Mouse (Mus musculus): ENCODE measurements around the gene Rpl15. TPM values are rescaled to one million over a fixed set of nuclear protein-coding genes. Genes with fewer than 3 reads are reported as not detected.
"Not testable (repeated sequence)": the region's sequence is repeated elsewhere in the genome, so short reads cannot be mapped to it uniquely, and the experiment has no call there.

Rpl15 gene
- polyA plus RNA-seq, 1 experiment from 2014 or later, result 396 TPM

GRCm38 (mm10) chr14:18292578-18292977 is 21.4 kb upstream of the Rpl15 start:
- H3K4me1 ChIP-seq (ENCODE audit: control insufficient read depth, insufficient read depth, low read length), result 0 out of 2 replicates have a peak, but pooled peaks cover 4% of the 10 kb centered on the region
- H3K27ac ChIP-seq (ENCODE audit: low read length), result no peak overlapping the region
- no peak for ATAC-seq
- no peaks in the 10 kb centered on the region for H3K9me3 ChIP-seq (ENCODE audit: control insufficient read depth, low read length)
- no peak overlapping the region for H3K4me3 ChIP-seq (ENCODE audit: low read length)
- H3K36me3 ChIP-seq (ENCODE audit: control insufficient read depth, insufficient read depth, low read length), result no peaks in the 10 kb centered on the region
- 73% methylated on average over 3 of the region's 3 CpGs for WGBS
- H3K27me3 ChIP-seq (replicated peaks; ENCODE audit: control insufficient read depth, insufficient read depth, low read length), result no peaks in the 10 kb centered on the region
- H3K4me2 ChIP-seq (ENCODE audit: low read depth, low read length), result no peak overlapping the region
- H3K9ac ChIP-seq (ENCODE audit: low read depth, low read length), result no peak overlapping the region

DNA sequence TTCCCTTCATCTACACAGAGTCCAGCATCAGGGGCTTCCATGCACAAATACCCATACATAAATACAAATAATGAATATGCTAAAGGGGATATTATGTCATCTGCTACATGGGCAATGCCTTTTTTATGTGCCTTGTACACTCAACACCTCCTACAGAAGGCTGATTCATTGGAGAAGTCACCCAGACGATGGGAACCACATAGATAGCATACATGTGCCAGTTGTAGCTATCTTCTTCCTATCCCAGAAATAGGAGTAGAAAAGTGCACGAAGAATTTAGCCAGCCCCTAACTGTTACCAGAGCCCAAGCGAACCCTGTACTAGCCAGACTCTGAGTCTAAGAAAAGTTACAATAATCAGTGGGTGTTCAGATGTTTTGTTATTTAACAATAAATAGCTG is 20.9 kb upstream of the Rpl15 start:
- WGBS, result 85% methylated on average over 3 of the region's 3 CpGs

DNA sequence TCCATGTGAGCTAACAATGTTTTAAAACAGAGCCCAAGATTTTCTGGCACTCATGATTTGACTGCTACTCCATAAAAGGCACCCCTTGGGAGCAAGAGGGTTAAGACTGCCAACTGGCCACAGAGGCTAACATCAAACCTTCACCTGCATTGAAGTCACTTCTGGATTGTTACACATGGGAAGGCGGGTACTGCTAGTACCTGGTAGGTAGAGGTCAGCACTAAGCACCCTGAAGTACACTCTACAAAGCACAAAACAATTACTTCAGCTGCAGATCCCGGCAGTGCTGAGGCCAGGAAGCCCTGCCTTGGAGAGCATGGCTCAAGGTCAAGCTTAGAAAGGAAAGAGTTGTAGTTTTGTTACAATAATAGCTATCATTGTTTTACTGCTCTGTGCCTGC is 16.2 kb upstream of the Rpl15 start:
- WGBS, result 76% methylated on average over 2 of the region's 2 CpGs
- no peak overlapping the region for H3K9ac ChIP-seq (ENCODE audit: low read depth, low read length)
- H3K27ac ChIP-seq (ENCODE audit: low read length), result no peak overlapping the region
- peaks cover 2% of the 10 kb centered on the region; the same call in 1 of the 2 replicates for H3K36me3 ChIP-seq (ENCODE audit: control insufficient read depth, insufficient read depth, low read length)
- H3K4me3 ChIP-seq (ENCODE audit: low read length), result no peak overlapping the region
- no peaks in the 10 kb centered on the region for H3K9me3 ChIP-seq (ENCODE audit: control insufficient read depth, low read length)
- 0 out of 2 replicates have a peak, but pooled peaks cover 4% of the 10 kb centered on the region for H3K4me1 ChIP-seq (ENCODE audit: control insufficient read depth, insufficient read depth, low read length)
- ATAC-seq, result peak; percentile 58; the same call in 1 of the 2 replicates
- no peaks in the 10 kb centered on the region for H3K27me3 ChIP-seq (replicated peaks; ENCODE audit: control insufficient read depth, insufficient read depth, low read length)
- no peak overlapping the region for H3K4me2 ChIP-seq (ENCODE audit: low read depth, low read length)

More for the DNA sequence above, 20.9 kb upstream of the Rpl15 start:
- ATAC-seq, result no peak
- Histone ChIP-seq H3K4me1 (ENCODE audit: control insufficient read depth, insufficient read depth, low read length) (0 out of 2 replicates have a peak, but pooled peaks cover 4% of the 10 kb centered on the region), H3K27ac (ENCODE audit: low read length) (no peak overlapping the region), H3K4me2 (ENCODE audit: low read depth, low read length) (no peak overlapping the region), H3K4me3 (ENCODE audit: low read length) (no peak overlapping the region), H3K27me3 (replicated peaks; ENCODE audit: control insufficient read depth, insufficient read depth, low read length) (no peaks in the 10 kb centered on the region), H3K36me3 (ENCODE audit: control insufficient read depth, insufficient read depth, low read length) (no peaks in the 10 kb centered on the region), H3K9me3 (ENCODE audit: control insufficient read depth, low read length) (no peaks in the 10 kb centered on the region), H3K9ac (ENCODE audit: low read depth, low read length) (no peak overlapping the region)

- no peaks in the 10 kb centered on the region for H3K27me3 ChIP-seq (replicated peaks; ENCODE audit: control insufficient read depth, insufficient read depth, low read length)
- H3K9me3 ChIP-seq (ENCODE audit: control insufficient read depth, low read length), result no peaks in the 10 kb centered on the region
- H3K4me1 ChIP-seq (ENCODE audit: control insufficient read depth, insufficient read depth, low read length), result 0 out of 2 replicates have a peak, but pooled peaks cover 4% of the 10 kb centered on the region
- no peak overlapping the region for H3K27ac ChIP-seq (ENCODE audit: low read length)
- no peak for ATAC-seq
- peaks cover 4% of the 10 kb centered on the region for H3K36me3 ChIP-seq (ENCODE audit: control insufficient read depth, insufficient read depth, low read length)
- H3K4me3 ChIP-seq (ENCODE audit: low read length), result no peak overlapping the region
- H3K4me2 ChIP-seq (ENCODE audit: low read depth, low read length), result no peak overlapping the region
- no peak overlapping the region for H3K9ac ChIP-seq (ENCODE audit: low read depth, low read length)
- WGBS, result 86% methylated on average over 2 of the region's 2 CpGs
Observed at GRCm38 (mm10) chr14:18286441-18286840, 15.2 kb upstream of the Rpl15 start.

- H3K9me3 ChIP-seq (ENCODE audit: control insufficient read depth, low read length), result no peaks in the 10 kb centered on the region
- no peak overlapping the region for H3K4me3 ChIP-seq (ENCODE audit: low read length)
- WGBS, result 84% methylated on average over 3 of the region's 3 CpGs
- ATAC-seq, result no peak
- H3K36me3 ChIP-seq (ENCODE audit: control insufficient read depth, insufficient read depth, low read length), result peaks cover 8% of the 10 kb centered on the region
- H3K27ac ChIP-seq (ENCODE audit: low read length), result no peak overlapping the region
- H3K27me3 ChIP-seq (replicated peaks; ENCODE audit: control insufficient read depth, insufficient read depth, low read length), result no peaks in the 10 kb centered on the region
- no peak overlapping the region for H3K4me2 ChIP-seq (ENCODE audit: low read depth, low read length)
- no peak overlapping the region for H3K9ac ChIP-seq (ENCODE audit: low read depth, low read length)
- 0 out of 2 replicates have a peak, but pooled peaks cover 4% of the 10 kb centered on the region for H3K4me1 ChIP-seq (ENCODE audit: control insufficient read depth, insufficient read depth, low read length)
Observed at GRCm38 (mm10) chr14:18285476-18285875, 14.3 kb upstream of the Rpl15 start.

DNA sequence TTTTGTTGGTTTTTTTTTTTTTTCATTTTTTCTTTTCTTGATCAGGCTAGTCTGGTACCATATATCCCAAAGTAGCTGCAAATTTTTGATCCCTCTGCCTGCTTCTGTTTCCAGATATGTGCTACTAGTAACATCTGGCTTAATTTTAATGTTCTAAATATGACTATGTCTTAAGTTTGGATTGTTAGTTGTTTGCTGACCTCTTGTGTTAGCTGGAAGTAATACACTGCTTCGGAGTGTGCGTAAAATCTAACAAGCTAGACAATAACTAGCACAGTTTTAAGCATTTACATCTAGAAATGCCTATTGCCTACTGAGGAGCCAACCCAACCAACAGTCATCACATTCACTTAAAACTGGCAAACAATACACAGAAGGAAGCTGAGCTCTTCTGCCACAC is 13.4 kb upstream of the Rpl15 start:
- Histone ChIP-seq H3K4me3 (ENCODE audit: low read length) (no peak overlapping the region), H3K4me2 (ENCODE audit: low read depth, low read length) (no peak overlapping the region), H3K27me3 (replicated peaks; ENCODE audit: control insufficient read depth, insufficient read depth, low read length) (no peaks in the 10 kb centered on the region), H3K4me1 (ENCODE audit: control insufficient read depth, insufficient read depth, low read length) (0 out of 2 replicates have a peak, but pooled peaks cover 4% of the 10 kb centered on the region), H3K36me3 (ENCODE audit: control insufficient read depth, insufficient read depth, low read length) (peaks cover 8% of the 10 kb centered on the region), H3K27ac (ENCODE audit: low read length) (no peak overlapping the region), H3K9me3 (ENCODE audit: control insufficient read depth, low read length) (no peaks in the 10 kb centered on the region), H3K9ac (ENCODE audit: low read depth, low read length) (no peak overlapping the region)
- ATAC-seq, result no peak
- 73% methylated on average over 2 of the region's 2 CpGs for WGBS

- H3K9me3 ChIP-seq (ENCODE audit: control insufficient read depth, low read length), result no peaks in the 10 kb centered on the region
- 88% methylated on average over 5 of the region's 5 CpGs for whole genome bisulfite sequencing
Observed at GRCm38 (mm10) chr14:18280375-18280774, 9.2 kb upstream of the Rpl15 start.

DNA sequence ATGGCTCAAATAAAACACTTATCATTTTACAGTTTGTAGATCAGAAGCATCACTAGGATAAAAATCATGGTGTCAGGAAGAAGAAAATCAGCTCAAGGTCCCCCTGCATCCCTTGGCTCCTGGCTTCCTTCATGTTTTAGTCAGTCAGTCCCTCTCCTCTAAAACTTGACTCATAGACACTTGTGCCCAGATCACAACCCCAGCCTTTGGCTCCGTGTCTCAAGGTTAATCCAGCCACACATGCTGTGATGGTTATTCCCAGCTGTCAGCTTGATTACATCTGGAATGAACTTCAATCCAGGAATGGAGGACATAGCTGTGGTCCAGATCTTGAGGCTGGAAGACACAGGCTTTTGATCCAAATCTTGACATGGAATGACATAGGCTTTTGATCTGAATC is 3.3 kb upstream of the Rpl15 start:
- H3K9ac ChIP-seq (ENCODE audit: low read depth, low read length), result no peak overlapping the region
- 82% methylated on average over 1 of the region's 1 CpGs for WGBS
- H3K27me3 ChIP-seq (replicated peaks; ENCODE audit: control insufficient read depth, insufficient read depth, low read length), result no peaks in the 10 kb centered on the region
- H3K4me1 ChIP-seq (ENCODE audit: control insufficient read depth, insufficient read depth, low read length), result no peaks in the 10 kb centered on the region
- ATAC-seq, result no peak
- H3K36me3 ChIP-seq (ENCODE audit: control insufficient read depth, insufficient read depth, low read length), result peaks cover 5% of the 10 kb centered on the region; the same call in 1 of the 2 replicates
- H3K9me3 ChIP-seq (ENCODE audit: control insufficient read depth, low read length), result no peaks in the 10 kb centered on the region
- H3K4me2 ChIP-seq (ENCODE audit: low read depth, low read length), result no peak overlapping the region
- no peak overlapping the region for H3K27ac ChIP-seq (ENCODE audit: low read length)
- no peak overlapping the region for H3K4me3 ChIP-seq (ENCODE audit: low read length)

More at GRCm38 (mm10) chr14:18280375-18280774, 9.2 kb upstream of the Rpl15 start:
- Histone ChIP-seq H3K4me1 (ENCODE audit: control insufficient read depth, insufficient read depth, low read length) (no peaks in the 10 kb centered on the region), H3K27ac (ENCODE audit: low read length) (no peak overlapping the region), H3K27me3 (replicated peaks; ENCODE audit: control insufficient read depth, insufficient read depth, low read length) (no peaks in the 10 kb centered on the region), H3K9ac (ENCODE audit: low read depth, low read length) (no peak overlapping the region), H3K4me3 (ENCODE audit: low read length) (no peak overlapping the region), H3K4me2 (ENCODE audit: low read depth, low read length) (no peak overlapping the region), H3K36me3 (ENCODE audit: control insufficient read depth, insufficient read depth, low read length) (peaks cover 13% of the 10 kb centered on the region)
- ATAC-seq, result no peak

DNA sequence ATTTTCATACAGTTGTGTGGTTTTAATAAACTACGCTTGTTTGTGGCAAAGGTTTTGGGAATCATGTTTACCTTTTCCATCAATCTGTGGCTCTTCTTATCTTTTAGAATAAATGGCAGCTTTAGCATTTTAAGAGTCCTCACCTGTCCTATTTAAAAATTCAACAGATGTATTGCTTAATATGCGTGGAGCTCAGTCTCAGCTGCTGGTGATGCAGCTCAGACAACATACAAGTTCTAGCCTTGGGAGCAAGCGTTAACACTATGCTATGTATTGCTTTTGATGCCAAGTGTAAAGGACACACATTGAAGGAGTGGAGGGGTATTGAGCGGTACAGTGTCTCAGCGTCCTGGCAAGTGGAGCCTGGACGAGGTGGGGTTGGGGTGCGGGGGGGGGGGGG is 475 bp upstream of the Rpl15 start:
- Histone ChIP-seq H3K36me3 (ENCODE audit: control insufficient read depth, insufficient read depth, low read length) (peaks cover under 1% of the 10 kb centered on the region; the same call in 1 of the 2 replicates), H3K4me1 (ENCODE audit: control insufficient read depth, insufficient read depth, low read length) (no peaks in the 10 kb centered on the region), H3K27ac (ENCODE audit: low read length) (no peak overlapping the region), H3K4me2 (ENCODE audit: low read depth, low read length) (peak overlapping the region; percentile 80), H3K9ac (ENCODE audit: low read depth, low read length) (peak overlapping the region; percentile 79), H3K27me3 (replicated peaks; ENCODE audit: control insufficient read depth, insufficient read depth, low read length) (no peaks in the 10 kb centered on the region), H3K9me3 (ENCODE audit: control insufficient read depth, low read length) (no peaks in the 10 kb centered on the region), H3K4me3 (ENCODE audit: low read length) (peak overlapping the region; percentile 89)
- WGBS, result 9% methylated on average over 6 of the region's 7 CpGs
- no peak for ATAC-seq

DNA sequence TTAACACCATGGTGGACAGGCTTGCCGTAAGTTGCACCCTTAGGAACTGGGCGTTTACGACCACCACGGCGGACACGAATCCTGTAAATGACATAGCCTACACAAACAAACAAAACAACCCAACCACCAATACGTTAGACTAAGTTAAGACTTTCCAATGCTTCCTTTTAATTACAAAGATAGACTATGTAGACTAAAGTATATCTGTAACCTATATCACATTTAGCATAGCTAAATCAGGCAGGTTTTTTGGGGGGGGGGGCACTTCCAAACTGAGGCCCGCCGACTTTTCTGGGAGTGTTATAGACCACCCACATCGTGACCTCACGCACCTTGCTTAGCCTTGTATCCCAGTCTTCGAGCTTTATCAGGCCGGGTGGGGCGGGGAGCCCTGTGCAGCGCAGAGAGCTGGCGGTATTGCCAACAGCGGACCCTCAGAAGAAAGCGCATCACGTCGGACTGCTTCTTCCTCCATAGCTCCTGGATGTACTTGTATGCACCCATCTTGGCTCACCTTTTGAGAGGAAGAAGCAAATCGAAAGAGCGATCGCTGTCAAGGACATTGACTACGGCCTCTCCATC is 1.2 kb downstream of the Rpl15 start:
- not testable (repeated sequence) for H3K36me3 ChIP-seq (ENCODE audit: control insufficient read depth, insufficient read depth, low read length); H3K9me3 ChIP-seq (ENCODE audit: control insufficient read depth, low read length); H3K27me3 ChIP-seq (replicated peaks; ENCODE audit: control insufficient read depth, insufficient read depth, low read length); H3K4me1 ChIP-seq (ENCODE audit: control insufficient read depth, insufficient read depth, low read length); ATAC-seq
- Histone ChIP-seq H3K9ac (ENCODE audit: low read depth, low read length) (peak overlapping the region; percentile 98), H3K4me3 (ENCODE audit: low read length) (peak overlapping the region; percentile 89), H3K4me2 (ENCODE audit: low read depth, low read length) (peak overlapping the region; percentile 72), H3K27ac (ENCODE audit: low read length) (peak overlapping the region; percentile 82)
- 0% methylated on average over 22 of the region's 24 CpGs for WGBS
